Comparison of ENCODE assay signal across 7 mouse cellular contexts in the genomic region with DNA sequence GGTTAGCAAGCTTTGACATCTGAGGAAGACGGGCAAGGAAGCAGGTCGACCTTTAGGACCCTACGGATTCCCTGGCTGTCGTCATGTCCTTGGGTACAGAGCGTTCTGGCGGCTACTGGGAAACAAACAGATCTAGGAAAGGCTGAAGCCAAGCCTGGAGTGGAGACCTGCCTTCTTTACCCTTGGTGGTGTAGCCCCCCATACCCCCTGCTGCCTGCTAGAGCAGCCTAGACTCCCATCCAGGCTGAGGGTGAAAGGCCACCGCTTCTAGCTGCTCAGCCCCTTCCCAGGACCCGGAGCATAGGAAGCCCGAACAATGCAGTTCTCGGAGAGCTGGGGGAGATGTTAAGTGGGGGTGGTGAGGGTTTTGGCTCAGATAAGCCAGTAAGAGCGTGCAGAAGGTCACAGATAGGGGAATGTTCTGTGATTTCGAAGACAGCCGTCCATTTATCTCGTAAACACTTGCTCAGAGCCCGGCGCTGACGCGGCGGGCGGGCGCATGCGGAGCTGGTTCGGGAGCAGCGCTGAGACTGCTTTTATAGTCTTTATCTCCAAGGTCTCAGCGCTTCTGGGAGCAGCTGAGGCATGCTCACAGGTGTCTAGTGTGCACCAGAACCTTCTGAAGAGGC. TPM values are rescaled to one million over a fixed set of nuclear protein-coding genes. Genes with fewer than 3 reads are reported as not detected.
DNase-seq lines count a peak whose midpoint lies in the region; ATAC-seq and TF ChIP-seq lines count a peak whose summit lies in the region.

No protein-coding gene starts in this region.

- no peaks in the 10 kb centered on the region for H3K27me3 ChIP-seq in hindbrain, postnatal 0 days (ENCODE audit: insufficient read depth, low read length)
- H3K27me3 ChIP-seq in small intestine, adult 2 months (ENCODE audit: control insufficient read depth, insufficient read depth, low read length) = no peaks in the 10 kb centered on the region

- H3K4me2 ChIP-seq in hindbrain, postnatal 0 days (ENCODE audit: low read depth, low read length) = peak overlapping the region; percentile 85

- peak; percentile 85 for ATAC-seq in hindbrain, postnatal 0 days
- peak; percentile 88 for ATAC-seq in megakaryocyte-erythroid progenitor cell, adult 5-6 weeks (replicated peaks; ENCODE audit: low FRiP score, low TSS enrichment, poor library complexity, severe bottlenecking)

- DNase-seq in adrenal gland, postnatal 14 days = peak; percentile 88
- peak; percentile 76 to 92 for DNase-seq in cerebellum, postnatal 36 days
- DNase-seq in gastrocnemius, adult 8-10 months (ENCODE audit: low spot score in 2 of 2) = peak; percentile 65 to 80
- DNase-seq in hindbrain, postnatal 0 days (ENCODE audit: low spot score) = peak; percentile 89
- peak; percentile 65 for DNase-seq in left cerebral cortex, postnatal 4 days

- peak overlapping the region; percentile 42 for H3K4me3 ChIP-seq in hindbrain, postnatal 0 days (ENCODE audit: low read length)
- peak overlapping the region; percentile 64 for H3K4me3 ChIP-seq in small intestine, adult 2 months (ENCODE audit: low read depth, low read length)

- WGBS in hindbrain, postnatal 0 days = 0% methylated on average over 25 of the region's 25 CpGs
- WGBS in small intestine, adult 2 months = 1% methylated on average over 25 of the region's 25 CpGs

- no peaks in the 10 kb centered on the region for H3K9me3 ChIP-seq in hindbrain, postnatal 0 days (ENCODE audit: low read length)

- peak overlapping the region; percentile 85 for H3K9ac ChIP-seq in hindbrain, postnatal 0 days (replicated peaks; ENCODE audit: low read length)

- TF ChIP-seq POLR2A in small intestine, adult 2 months (IDR thresholded peaks at IDR 0.05; ENCODE audit: low read depth, low read length) = peak; percentile 57; the same call in 1 of the 2 replicates

- TF ChIP-seq CTCF in hindbrain, postnatal 0 days (IDR thresholded peaks at IDR 0.05; ENCODE audit: low read depth) = no peak
- no peak for TF ChIP-seq CTCF in small intestine, adult 2 months (IDR thresholded peaks at IDR 0.05; ENCODE audit: extremely low read depth, insufficient read length, insufficient replicate concordance, low read depth, low read length)

- no peaks in the 10 kb centered on the region for H3K36me3 ChIP-seq in hindbrain, postnatal 0 days (ENCODE audit: insufficient read depth, low read length)
- H3K36me3 ChIP-seq in small intestine, adult 2 months (ENCODE audit: control insufficient read depth, insufficient read depth, low read length) = no peaks in the 10 kb centered on the region

- H3K27ac ChIP-seq in hindbrain, postnatal 0 days = peak overlapping the region; percentile 95
- H3K27ac ChIP-seq in small intestine, adult 2 months (ENCODE audit: insufficient read depth, low read depth, low read length) = peak overlapping the region; percentile 92

- peaks cover 20% of the 10 kb centered on the region for H3K4me1 ChIP-seq in hindbrain, postnatal 0 days (ENCODE audit: insufficient read depth, low read length)
- peaks cover 39% of the 10 kb centered on the region for H3K4me1 ChIP-seq in small intestine, adult 2 months (ENCODE audit: control insufficient read depth, insufficient read depth, insufficient read length, low read length)

- intact Hi-C loops in left cerebral cortex, postnatal 4 days (cut with DNase I) = no loop called here

RNA-seq across cellular contexts. Expression of a gene that starts 18.3 kb away (rescaled TPM):
- total RNA-seq in adrenal gland, postnatal 14 days (2021) = 70.5 and 103 TPM in 2 replicates
- 10 to 100 TPM in 2 of 4 experiments, 1 to 10 TPM in 2; 4.7 to 45.4 (median 9.4) TPM for total RNA-seq in gastrocnemius, adult 8-10 months (2022)
- total RNA-seq in hindbrain, postnatal 0 days (2014; rRNA removed) = 55.9 and 76.6 TPM in 2 replicates
- 55.2 and 56.9 TPM in 2 replicates for polyA plus RNA-seq in hindbrain, postnatal 0 days (2015; fragmentation: Nextera tagmentation; extraction: Ambion mirVana)
- 10 to 100 TPM; 50.6 to 52.2 TPM for total RNA-seq in left cerebral cortex, postnatal 4 days (2021)
- total RNA-seq in megakaryocyte-erythroid progenitor cell, adult 5-6 weeks (2014; fragmentation: Nextera tagmentation) = 2.0 and 3.0 TPM in 2 replicates
- 2.0 and 4.4 TPM in 2 replicates for total RNA-seq in megakaryocyte-erythroid progenitor cell, adult 5-6 weeks (2017)
- polyA plus RNA-seq in small intestine, adult 2 months (2012; rRNA removed) = 21.5 and 35.0 TPM in 2 replicates

RNA-seq across cellular contexts. Expression of a gene that starts 32.7 kb away (rescaled TPM):
- total RNA-seq in adrenal gland, postnatal 14 days (2021) = 27.8 and 29.8 TPM in 2 replicates
- 10 to 100 TPM; 13.9 to 18.9 (median 14.3) TPM for total RNA-seq in gastrocnemius, adult 8-10 months (2022)
- 10.6 and 11.5 TPM in 2 replicates for total RNA-seq in hindbrain, postnatal 0 days (2014; rRNA removed)
- 41.8 and 42.9 TPM in 2 replicates for polyA plus RNA-seq in hindbrain, postnatal 0 days (2015; fragmentation: Nextera tagmentation; extraction: Ambion mirVana)
- total RNA-seq in left cerebral cortex, postnatal 4 days (2021) = 10 to 100 TPM; 25.8 to 27.1 TPM
- 30.8 and 36.1 TPM in 2 replicates for total RNA-seq in megakaryocyte-erythroid progenitor cell, adult 5-6 weeks (2014; fragmentation: Nextera tagmentation)
- total RNA-seq in megakaryocyte-erythroid progenitor cell, adult 5-6 weeks (2017) = 34.3 and 34.7 TPM in 2 replicates
- 5.8 and 14.2 TPM in 2 replicates for polyA plus RNA-seq in small intestine, adult 2 months (2012; rRNA removed)

RNA-seq across cellular contexts. Expression of a gene that starts 33.0 kb away (rescaled TPM):
- 57.5 and 68.8 TPM in 2 replicates for total RNA-seq in adrenal gland, postnatal 14 days (2021)
- 10 to 100 TPM; 39.3 to 51.5 (median 43.3) TPM for total RNA-seq in gastrocnemius, adult 8-10 months (2022)
- total RNA-seq in hindbrain, postnatal 0 days (2014; rRNA removed) = 62.6 and 70.1 TPM in 2 replicates
- 132 and 133 TPM in 2 replicates for polyA plus RNA-seq in hindbrain, postnatal 0 days (2015; fragmentation: Nextera tagmentation; extraction: Ambion mirVana)
- total RNA-seq in left cerebral cortex, postnatal 4 days (2021) = 10 to 100 TPM; 60.2 to 60.8 TPM
- 59.5 and 72.3 TPM in 2 replicates for total RNA-seq in megakaryocyte-erythroid progenitor cell, adult 5-6 weeks (2014; fragmentation: Nextera tagmentation)
- total RNA-seq in megakaryocyte-erythroid progenitor cell, adult 5-6 weeks (2017) = 42.1 and 43.2 TPM in 2 replicates
- polyA plus RNA-seq in small intestine, adult 2 months (2012; rRNA removed) = 33.0 and 51.4 TPM in 2 replicates

Comparison
In these comparisons a context has a peak if more than half of its experiments do, and no peak if none do; other contexts are left out.
1. Peak in every context shown above with its lines: DNase-seq, ATAC-seq, H3K4me3 ChIP-seq and H3K27ac ChIP-seq.